Mouse (Mus musculus) erythroblast, embryonic 14.5 days (primary cell): ENCODE measurements around the gene Shkbp1.

ENCODE experiments used
- GATA1 ChIP-seq: IDR thresholded peaks from 2 replicates; pipeline ENCODE4 v1.6.1; 2012; ENCODE audit warnings: low read length, inconsistent platforms, mixed read lengths
- TAL1 ChIP-seq: IDR thresholded peaks from 3 replicates; pipeline ENCODE4 v1.6.1; 2012; ENCODE audit warnings: low read length, inconsistent platforms, mixed read lengths

GRCm38 (mm10) chr7:27306161-27307160, 49.4 kb downstream of the Shkbp1 start:
- TF ChIP-seq GATA1: no peak
- TF ChIP-seq TAL1: no peak
